Mouse (Mus musculus) hindbrain, embryonic 15.5 days (tissue): ENCODE results near the gene Med13l. TPM values are rescaled to one million over a fixed set of nuclear protein-coding genes. Genes with fewer than 3 reads are reported as not detected.

ENCODE experiments used
- ATAC-seq: fragments of 200-750 bp; cut with Nextera tagmentation; 2 replicates; pipeline ENCODE4 v1.8.0; 2017; ENCODE audit warnings: low read depth, moderate number of reproducible peaks, moderate TSS enrichment; ENCODE audit not compliant: low FRiP score
- H3K27ac ChIP-seq: fragments of 300-500 bp; sonication (generic); replicated peaks from 2 replicates; pipeline ENCODE4 v1.5.1; 2015; ENCODE audit warnings: mild to moderate bottlenecking, inconsistent platforms
- H3K27me3 ChIP-seq: fragments of 300-500 bp; sonication (generic); 2 replicates; pipeline ENCODE4 v1.6.1; 2015; ENCODE audit warnings: control low read depth, inconsistent platforms
- H3K36me3 ChIP-seq: fragments of 300-500 bp; sonication (generic); 2 replicates; pipeline ENCODE4 v1.6.1; 2015; ENCODE audit warnings: control low read depth, inconsistent platforms
- H3K4me1 ChIP-seq: fragments of 300-500 bp; sonication (generic); replicated peaks from 2 replicates; pipeline ENCODE4 v1.6.1; 2015; ENCODE audit warnings: control low read depth, inconsistent platforms
- H3K4me2 ChIP-seq: fragments of 300-500 bp; sonication (generic); 2 replicates; pipeline ENCODE4 v1.6.1; 2015; ENCODE audit warnings: moderate library complexity, mild to moderate bottlenecking, inconsistent platforms
- H3K4me3 ChIP-seq: fragments of 300-500 bp; sonication (generic); 2 replicates; pipeline ENCODE4 v1.5.1; 2015; ENCODE audit warnings: mild to moderate bottlenecking, inconsistent platforms
- H3K9ac ChIP-seq: fragments of 300-500 bp; sonication (generic); 2 replicates; pipeline ENCODE4 v1.6.1; 2015; ENCODE audit warnings: inconsistent platforms
- H3K9me3 ChIP-seq: fragments of 300-500 bp; sonication (generic); 2 replicates; pipeline ENCODE4 v1.6.1; 2016; ENCODE audit warnings: control low read depth, inconsistent platforms
- WGBS: fragments of 180-500 bp; shearing (Covaris S2); methylation state at CpG from one replicate; pipeline ENCODE4 v1.1.7; 2015; 5-methylcytosine and 5-hydroxymethylcytosine counted together
- polyA plus RNA-seq: library from polyadenylated mRNA; unstranded; fragments of >200 nt; fragmentation: Nextera tagmentation; extraction: Ambion mirVana; gene quantifications from 2 replicates; pipeline ENCODE4 v1.2.1, GENCODE M21; 2015

Med13l gene
- polyA plus RNA-seq, 1 experiment from 2014 or later: 13.7 TPM

GRCm38 (mm10) chr5:118558841-118559240 is 1.6 kb upstream of the Med13l start:
- no peak overlapping the region for H3K4me3 ChIP-seq
- H3K27ac ChIP-seq: 0 out of 2 replicates have a peak overlapping the region, but pooled peaks have one; percentile 96
- H3K9me3 ChIP-seq: no peaks in the 10 kb centered on the region
- H3K36me3 ChIP-seq: no peaks in the 10 kb centered on the region
- no peak overlapping the region; the same call in 1 of the 2 replicates for H3K4me2 ChIP-seq
- WGBS: 91% methylated on average over 6 of the region's 6 CpGs
- ATAC-seq: no peak
- H3K27me3 ChIP-seq: no peaks in the 10 kb centered on the region
- H3K4me1 ChIP-seq: peaks cover 28% of the 10 kb centered on the region
- H3K9ac ChIP-seq: no peak overlapping the region

GRCm38 (mm10) chr5:118559584-118560384 is 695 bp upstream of the Med13l start:
- H3K4me3 ChIP-seq: peak overlapping the region; percentile 79
- peak overlapping the region; percentile 71 for H3K4me2 ChIP-seq
- no peaks in the 10 kb centered on the region for H3K27me3 ChIP-seq
- under 1% methylated on average over 47 of the region's 101 CpGs for WGBS
- peaks cover 34% of the 10 kb centered on the region for H3K4me1 ChIP-seq
- H3K27ac ChIP-seq: peak overlapping the region; percentile 96
- no peaks in the 10 kb centered on the region for H3K9me3 ChIP-seq
- no peaks in the 10 kb centered on the region for H3K36me3 ChIP-seq
- peak overlapping the region; percentile 91 for H3K9ac ChIP-seq
- peak; percentile 94 for ATAC-seq

- Histone ChIP-seq H3K4me1 (peaks cover 45% of the 10 kb centered on the region), H3K9ac (peak overlapping the region; percentile 91), H3K4me2 (peak overlapping the region; percentile 63), H3K36me3 (no peaks in the 10 kb centered on the region), H3K4me3 (peak overlapping the region; percentile 79), H3K27ac (peak overlapping the region; percentile 96), H3K27me3 (no peaks in the 10 kb centered on the region), H3K9me3 (no peaks in the 10 kb centered on the region)
- ATAC-seq: no peak
- WGBS: under 1% methylated on average over 57 of the region's 59 CpGs
Measured at GRCm38 (mm10) chr5:118561086-118561987, 858 bp downstream of the Med13l start.

GRCm38 (mm10) chr5:118562206-118562605 is 1.7 kb downstream of the Med13l start:
- no peaks in the 10 kb centered on the region for H3K9me3 ChIP-seq
- H3K4me2 ChIP-seq: peak overlapping the region; percentile 63
- no peak for ATAC-seq
- H3K4me3 ChIP-seq: peak overlapping the region; percentile 79
- 33% methylated on average over 3 of the region's 3 CpGs for WGBS
- peak overlapping the region; percentile 91; the same call in 1 of the 2 replicates for H3K9ac ChIP-seq
- H3K27me3 ChIP-seq: no peaks in the 10 kb centered on the region
- no peak overlapping the region for H3K27ac ChIP-seq
- H3K36me3 ChIP-seq: no peaks in the 10 kb centered on the region
- peaks cover 52% of the 10 kb centered on the region for H3K4me1 ChIP-seq

GRCm38 (mm10) chr5:118563590-118563989 is 3.1 kb downstream of the Med13l start:
- no peaks in the 10 kb centered on the region for H3K9me3 ChIP-seq
- H3K9ac ChIP-seq: no peak overlapping the region
- no peak overlapping the region for H3K27ac ChIP-seq
- ATAC-seq: no peak
- WGBS: 44% methylated on average over 6 of the region's 6 CpGs
- no peaks in the 10 kb centered on the region for H3K27me3 ChIP-seq
- no peaks in the 10 kb centered on the region for H3K36me3 ChIP-seq
- H3K4me2 ChIP-seq: peak overlapping the region; percentile 63
- no peak overlapping the region for H3K4me3 ChIP-seq
- peaks cover 65% of the 10 kb centered on the region for H3K4me1 ChIP-seq

GRCm38 (mm10) chr5:118567395-118567794 is 6.9 kb downstream of the Med13l start:
- Histone ChIP-seq H3K36me3 (no peaks in the 10 kb centered on the region), H3K4me2 (no peak overlapping the region), H3K27me3 (no peaks in the 10 kb centered on the region), H3K4me3 (no peak overlapping the region), H3K9me3 (no peaks in the 10 kb centered on the region), H3K4me1 (peaks cover 78% of the 10 kb centered on the region), H3K27ac (no peak overlapping the region), H3K9ac (no peak overlapping the region)
- ATAC-seq: no peak
- 17% methylated on average over 7 of the region's 7 CpGs for WGBS

- no peak overlapping the region for H3K9ac ChIP-seq
- no peaks in the 10 kb centered on the region for H3K36me3 ChIP-seq
- no peaks in the 10 kb centered on the region for H3K9me3 ChIP-seq
- no peak overlapping the region for H3K4me2 ChIP-seq
- ATAC-seq: no peak
- no peak overlapping the region for H3K27ac ChIP-seq
- 41% methylated on average over 3 of the region's 3 CpGs for WGBS
- no peaks in the 10 kb centered on the region for H3K27me3 ChIP-seq
- peaks cover 72% of the 10 kb centered on the region for H3K4me1 ChIP-seq
- no peak overlapping the region for H3K4me3 ChIP-seq
Measured at GRCm38 (mm10) chr5:118569017-118569416, 8.5 kb downstream of the Med13l start.

GRCm38 (mm10) chr5:118569606-118570580 is 9.4 kb downstream of the Med13l start:
- no peaks in the 10 kb centered on the region for H3K36me3 ChIP-seq
- H3K27ac ChIP-seq: no peak overlapping the region
- 41% methylated on average over 20 of the region's 20 CpGs for WGBS
- no peak for ATAC-seq
- no peaks in the 10 kb centered on the region for H3K9me3 ChIP-seq
- no peak overlapping the region for H3K4me2 ChIP-seq
- H3K4me1 ChIP-seq: peaks cover 76% of the 10 kb centered on the region
- H3K9ac ChIP-seq: no peak overlapping the region
- H3K4me3 ChIP-seq: no peak overlapping the region
- no peaks in the 10 kb centered on the region for H3K27me3 ChIP-seq

- no peaks in the 10 kb centered on the region for H3K36me3 ChIP-seq
- H3K9me3 ChIP-seq: no peaks in the 10 kb centered on the region
- no peak for ATAC-seq
- peaks cover 76% of the 10 kb centered on the region for H3K4me1 ChIP-seq
- no peak overlapping the region for H3K27ac ChIP-seq
- no peak overlapping the region for H3K4me3 ChIP-seq
- no peak overlapping the region for H3K9ac ChIP-seq
- H3K27me3 ChIP-seq: no peaks in the 10 kb centered on the region
- 42% methylated on average over 4 of the region's 4 CpGs for WGBS
- no peak overlapping the region for H3K4me2 ChIP-seq
Measured at GRCm38 (mm10) chr5:118571504-118571903, 11.0 kb downstream of the Med13l start.

GRCm38 (mm10) chr5:118574236-118574635 is 13.8 kb downstream of the Med13l start:
- ATAC-seq: no peak
- WGBS: 49% methylated on average over 3 of the region's 3 CpGs
- Histone ChIP-seq H3K4me1 (peaks cover 70% of the 10 kb centered on the region), H3K4me2 (no peak overlapping the region), H3K36me3 (no peaks in the 10 kb centered on the region), H3K27ac (no peak overlapping the region), H3K4me3 (no peak overlapping the region), H3K9me3 (no peaks in the 10 kb centered on the region), H3K9ac (no peak overlapping the region), H3K27me3 (no peaks in the 10 kb centered on the region)

- Histone ChIP-seq H3K36me3 (no peaks in the 10 kb centered on the region), H3K4me1 (peaks cover 68% of the 10 kb centered on the region), H3K9ac (no peak overlapping the region), H3K4me3 (no peak overlapping the region), H3K9me3 (no peaks in the 10 kb centered on the region), H3K27me3 (no peaks in the 10 kb centered on the region), H3K27ac (no peak overlapping the region), H3K4me2 (no peak overlapping the region)
- no peak for ATAC-seq
- WGBS: 59% methylated on average over 7 of the region's 7 CpGs
Measured at GRCm38 (mm10) chr5:118574997-118575396, 14.5 kb downstream of the Med13l start.
